Mouse (Mus musculus): ENCODE measurements around the gene Inhbc. TPM values are rescaled to one million over a fixed set of nuclear protein-coding genes. Genes with fewer than 3 reads are reported as not detected.

Gene Inhbc
- total RNA-seq, 2 experiments from 2014 or later = not detected

Other genes starting within 250 kb of the Inhbc start
- gene Os9, start 249.3 kb downstream of the Inhbc start, total RNA-seq (2021) = 100 to 1,000 TPM; 116 to 118 TPM
- 100 to 1,000 TPM; 119 to 130 TPM for gene B4galnt1, start 205.2 kb downstream of the Inhbc start, total RNA-seq (2021)
- 1 to 10 TPM; 4.3 to 4.6 TPM for gene Slc26a10, start 189.8 kb downstream of the Inhbc start, total RNA-seq (2021)
- 100 to 1,000 TPM; 163 to 215 TPM for gene Arhgef25, start 180.3 kb downstream of the Inhbc start, total RNA-seq (2021)
- 100 to 1,000 TPM; 198 to 222 TPM for gene Dtx3, start 174.7 kb downstream of the Inhbc start, total RNA-seq (2021)
- 100 to 1,000 TPM; 116 to 121 TPM for gene Pip4k2c, start 158.8 kb downstream of the Inhbc start, total RNA-seq (2021)
- gene Kif5a, start 107.1 kb downstream of the Inhbc start, total RNA-seq (2021) = 1,000 to 10,000 TPM; 1,032 to 1,108 TPM
- 100 to 1,000 TPM; 260 TPM for gene Dctn2, start 104.1 kb downstream of the Inhbc start, total RNA-seq (2021)
- 10 to 100 TPM; 43.5 to 46.3 TPM for gene Mbd6, start 81.4 kb downstream of the Inhbc start, total RNA-seq (2021)
- gene Mars, start 58.6 kb downstream of the Inhbc start, total RNA-seq (2021) = 10 to 100 TPM; 53.3 to 57.9 TPM
- gene Arhgap9, start 48.5 kb downstream of the Inhbc start, total RNA-seq (2021) = 1 to 10 TPM; 1.1 TPM
- 1 to 10 TPM; 3.0 to 4.4 TPM for gene Gli1, start 28.5 kb downstream of the Inhbc start, total RNA-seq (2021)
- under 1 TPM; 0.07 to 0.14 TPM for gene Inhbe, start 16.0 kb downstream of the Inhbc start, total RNA-seq (2021)
- gene R3hdm2, start 9.9 kb upstream of the Inhbc start, total RNA-seq (2021) = 100 to 1,000 TPM; 317 to 326 TPM
- gene Stac3, start 131.3 kb upstream of the Inhbc start, total RNA-seq (2021) = 1 to 10 TPM; 3.9 to 4.8 TPM
- 1 to 10 TPM; 3.5 to 5.2 TPM for gene Ndufa4l2, start 144.5 kb upstream of the Inhbc start, total RNA-seq (2021)
- 10 to 100 TPM; 23.4 to 27.0 TPM for gene Shmt2, start 152.0 kb upstream of the Inhbc start, total RNA-seq (2021)
- gene Nxph4, start 164.1 kb upstream of the Inhbc start, total RNA-seq (2021) = 1 to 10 TPM; 7.6 to 8.3 TPM